Mouse (Mus musculus) C2C12 (cell line): ENCODE measurements around the gene Tmem79.

Source experiments
- CTCF ChIP-seq: IDR thresholded peaks from one replicate; pipeline ENCODE4 v1.5.1; 2011; ENCODE audit not compliant: control insufficient read depth, insufficient read depth, insufficient read length
- MYOD1 ChIP-seq: IDR thresholded peaks from one replicate; pipeline ENCODE4 v1.6.1; 2011; ENCODE audit warnings: low read depth; ENCODE audit not compliant: control insufficient read depth, insufficient read length
- MYOG ChIP-seq: IDR thresholded peaks from one replicate; pipeline ENCODE4 v1.6.1; 2011; ENCODE audit not compliant: control insufficient read depth, insufficient read length; ENCODE audit errors: extremely low read depth
- USF1 ChIP-seq: IDR thresholded peaks from one replicate; pipeline ENCODE4 v1.6.1; 2011; ENCODE audit warnings: low read depth, mild to moderate bottlenecking, control low read depth, moderate library complexity

- TF ChIP-seq CTCF, result no peak
- no peak for TF ChIP-seq MYOG
- no peak for TF ChIP-seq USF1
- no peak for TF ChIP-seq MYOD1
Observed at GRCm38 (mm10) chr3:88363700-88364099, 27.8 kb upstream of the Tmem79 start.
